Mouse (Mus musculus): ENCODE results near the gene Ghitm. TPM values are rescaled to one million over a fixed set of nuclear protein-coding genes. Genes with fewer than 3 reads are reported as not detected.
A peak's percentile ranks its signal among the peaks of the same experiment; 100 is the strongest.

Ghitm gene
- total and polyA plus RNA-seq, 2 experiments, result 161 to 240 TPM

GRCm38 (mm10) chr14:37134304-37135126, 557 bp downstream of the Ghitm start:
- TF ChIP-seq POLR2A (IDR thresholded peaks at IDR 0.05; ENCODE audit: extremely low read depth, insufficient read depth, low read length), result no peak
- TF ChIP-seq CTCF (IDR thresholded peaks at IDR 0.05; ENCODE audit: low read depth, low read length), result no peak
- Histone ChIP-seq H3K9ac (ENCODE audit: low read depth, low read length) (peak overlapping the region; percentile 87), H3K27ac (replicated peaks; ENCODE audit: insufficient read depth, low read depth, low read length) (peak overlapping the region; percentile 78), H3K4me3 (ENCODE audit: insufficient read depth, low read depth, low read length) (peak overlapping the region; percentile 88), H3K79me2 (ENCODE audit: control insufficient read depth, insufficient read depth, low read length) (peaks cover 5% of the 10 kb centered on the region; the same call in 1 of the 2 replicates), H3K4me1 (ENCODE audit: control insufficient read depth, insufficient read depth, low read length) (peaks cover 4% of the 10 kb centered on the region), H3K36me3 (ENCODE audit: control insufficient read depth, insufficient read depth, low read length) (peaks cover 26% of the 10 kb centered on the region), H3K27me3 (ENCODE audit: control insufficient read depth, insufficient read depth, low read length) (no peaks in the 10 kb centered on the region)
- WGBS, result under 1% methylated on average over 40 of the region's 40 CpGs
- DNase-seq (ENCODE audit: extremely low read depth, low read depth, low spot score), result peak; percentile 54

GRCm38 (mm10) chr14:37127652-37128051, 7.4 kb downstream of the Ghitm start:
- Histone ChIP-seq H3K27ac (replicated peaks; ENCODE audit: insufficient read depth, low read depth, low read length) (no peak overlapping the region), H3K4me3 (ENCODE audit: insufficient read depth, low read depth, low read length) (no peak overlapping the region), H3K9ac (ENCODE audit: low read depth, low read length) (no peak overlapping the region), H3K79me2 (ENCODE audit: control insufficient read depth, insufficient read depth, low read length) (no peaks in the 10 kb centered on the region), H3K36me3 (ENCODE audit: control insufficient read depth, insufficient read depth, low read length) (peaks cover 68% of the 10 kb centered on the region), H3K27me3 (ENCODE audit: control insufficient read depth, insufficient read depth, low read length) (no peaks in the 10 kb centered on the region), H3K4me1 (ENCODE audit: control insufficient read depth, insufficient read depth, low read length) (no peaks in the 10 kb centered on the region)
- DNase-seq (ENCODE audit: extremely low read depth, low read depth, low spot score), result peak; percentile 44
- WGBS, result 50% methylated on average over 4 of the region's 4 CpGs
- TF ChIP-seq CTCF (IDR thresholded peaks at IDR 0.05; ENCODE audit: low read depth, low read length) (peak; percentile 39), POLR2A (IDR thresholded peaks at IDR 0.05; ENCODE audit: extremely low read depth, insufficient read depth, low read length) (no peak)

DNA sequence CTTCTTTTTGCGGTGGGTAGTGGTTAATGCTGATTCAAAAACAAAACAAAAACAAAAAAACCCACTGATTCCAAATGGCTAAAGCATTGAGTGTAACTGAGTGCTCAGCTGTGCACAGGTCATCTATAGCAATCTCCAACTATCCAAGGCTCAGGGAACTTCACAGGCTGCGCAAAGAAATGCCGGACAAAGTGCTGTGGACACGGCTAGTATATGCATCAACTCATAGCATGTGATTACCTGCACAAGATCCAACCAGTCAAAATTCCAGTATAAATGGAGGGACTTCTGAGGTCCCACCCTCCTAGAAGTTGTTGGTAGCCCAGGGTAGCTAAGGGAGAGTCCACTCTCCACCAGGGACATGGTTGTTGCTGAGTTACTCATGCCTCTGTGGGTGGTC, 15.8 kb downstream of the Ghitm start:
- Histone ChIP-seq H3K4me1 (ENCODE audit: control insufficient read depth, insufficient read depth, low read length) (no peaks in the 10 kb centered on the region), H3K27ac (replicated peaks; ENCODE audit: insufficient read depth, low read depth, low read length) (no peak overlapping the region), H3K9ac (ENCODE audit: low read depth, low read length) (no peak overlapping the region), H3K4me3 (ENCODE audit: insufficient read depth, low read depth, low read length) (no peak overlapping the region), H3K36me3 (ENCODE audit: control insufficient read depth, insufficient read depth, low read length) (peaks cover 33% of the 10 kb centered on the region), H3K79me2 (ENCODE audit: control insufficient read depth, insufficient read depth, low read length) (no peaks in the 10 kb centered on the region), H3K27me3 (ENCODE audit: control insufficient read depth, insufficient read depth, low read length) (no peaks in the 10 kb centered on the region)
- TF ChIP-seq POLR2A (IDR thresholded peaks at IDR 0.05; ENCODE audit: extremely low read depth, insufficient read depth, low read length), result no peak
- DNase-seq (ENCODE audit: extremely low read depth, low read depth, low spot score), result no peak
- 97% methylated on average over 4 of the region's 4 CpGs for WGBS

DNA sequence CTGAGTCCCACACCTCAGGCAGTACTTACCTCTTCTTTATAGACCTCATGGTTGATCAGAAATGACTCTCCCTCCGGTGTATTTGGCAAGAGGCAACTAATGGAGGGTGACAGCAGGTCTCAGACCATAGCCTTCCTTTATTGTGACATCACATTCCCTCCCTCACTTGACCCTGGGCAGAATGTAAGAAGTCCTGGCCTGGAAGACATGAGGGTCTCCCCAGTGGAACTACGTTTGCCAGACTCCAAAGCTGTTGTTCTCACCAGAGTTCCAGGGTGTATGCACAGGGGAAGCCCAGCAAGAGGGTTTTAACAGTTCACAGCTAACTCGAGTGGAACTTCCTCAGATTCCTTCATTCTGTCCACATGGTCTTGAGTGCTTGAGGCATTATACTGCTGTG, 21.1 kb downstream of the Ghitm start, which contains the start of gene 2610528A11Rik:
Gene 2610528A11Rik, minus strand, starts transcription at position 101 of the 400 bp plus-strand sequence.
- TF ChIP-seq CTCF (IDR thresholded peaks at IDR 0.05; ENCODE audit: low read depth, low read length) (no peak), POLR2A (IDR thresholded peaks at IDR 0.05; ENCODE audit: extremely low read depth, insufficient read depth, low read length) (no peak)
- Histone ChIP-seq H3K4me1 (ENCODE audit: control insufficient read depth, insufficient read depth, low read length) (no peaks in the 10 kb centered on the region), H3K79me2 (ENCODE audit: control insufficient read depth, insufficient read depth, low read length) (no peaks in the 10 kb centered on the region), H3K4me3 (ENCODE audit: insufficient read depth, low read depth, low read length) (no peak within 1 kb of the TSS), H3K36me3 (ENCODE audit: control insufficient read depth, insufficient read depth, low read length) (no peaks in the 10 kb centered on the region; the same call in 1 of the 2 replicates), H3K9ac (ENCODE audit: low read depth, low read length) (no peak within 1 kb of the TSS), H3K27me3 (ENCODE audit: control insufficient read depth, insufficient read depth, low read length) (no peaks in the 10 kb centered on the region), H3K27ac (replicated peaks; ENCODE audit: insufficient read depth, low read depth, low read length) (no peak within 1 kb of the TSS)
- 52% methylated on average over 3 of the region's 3 CpGs for WGBS
- no peak for DNase-seq (ENCODE audit: extremely low read depth, low read depth, low spot score)

DNA sequence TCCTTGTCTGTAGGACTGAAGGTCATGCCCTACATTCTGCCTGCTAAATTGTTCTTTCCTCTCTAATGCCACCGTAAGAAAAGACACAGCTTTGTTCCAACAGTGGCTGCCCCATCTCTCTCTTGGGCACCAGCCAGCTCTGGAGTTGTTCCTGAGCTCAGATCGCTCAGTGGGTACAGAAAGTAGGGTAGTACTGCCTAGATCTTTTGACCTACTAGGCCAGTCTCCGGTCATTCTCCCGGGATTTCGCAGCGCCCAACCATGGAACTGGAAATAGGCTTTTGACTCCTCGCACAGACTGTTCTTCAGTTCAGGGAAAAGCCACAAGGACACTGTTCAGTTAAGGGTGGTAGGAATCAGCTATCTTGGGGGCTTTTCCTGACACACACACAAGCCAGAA, 22.1 kb downstream of the Ghitm start:
- H3K36me3 ChIP-seq (ENCODE audit: control insufficient read depth, insufficient read depth, low read length), result no peaks in the 10 kb centered on the region; the same call in 1 of the 2 replicates
- no peak for TF ChIP-seq CTCF (IDR thresholded peaks at IDR 0.05; ENCODE audit: low read depth, low read length)
- TF ChIP-seq POLR2A (IDR thresholded peaks at IDR 0.05; ENCODE audit: extremely low read depth, insufficient read depth, low read length), result no peak
- no peaks in the 10 kb centered on the region for H3K27me3 ChIP-seq (ENCODE audit: control insufficient read depth, insufficient read depth, low read length)
- H3K27ac ChIP-seq (replicated peaks; ENCODE audit: insufficient read depth, low read depth, low read length), result no peak overlapping the region
- no peaks in the 10 kb centered on the region for H3K4me1 ChIP-seq (ENCODE audit: control insufficient read depth, insufficient read depth, low read length)
- DNase-seq (ENCODE audit: extremely low read depth, low read depth, low spot score), result no peak
- H3K9ac ChIP-seq (ENCODE audit: low read depth, low read length), result no peak overlapping the region
- H3K4me3 ChIP-seq (ENCODE audit: insufficient read depth, low read depth, low read length), result no peak overlapping the region
- 89% methylated on average over 7 of the region's 7 CpGs for WGBS
- H3K79me2 ChIP-seq (ENCODE audit: control insufficient read depth, insufficient read depth, low read length), result no peaks in the 10 kb centered on the region

DNA sequence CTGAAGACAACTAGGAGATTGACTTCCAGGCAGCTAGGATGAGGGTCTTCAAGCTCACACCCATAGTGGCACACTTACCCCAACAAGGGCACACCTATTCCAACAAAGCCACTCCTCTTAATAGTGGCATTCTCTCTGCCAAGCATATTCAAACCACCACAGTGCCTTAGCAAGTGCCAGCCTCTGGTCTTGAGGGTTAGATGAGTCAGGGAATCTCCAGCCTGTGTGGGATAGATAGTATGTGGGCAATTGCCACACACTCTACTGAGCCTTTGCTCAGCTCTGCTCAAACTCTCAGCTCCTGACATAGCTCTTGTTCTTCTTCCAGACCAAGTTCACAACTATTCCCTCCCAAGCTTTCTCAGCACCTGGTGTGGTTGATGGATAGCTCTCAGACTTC, 23.7 kb downstream of the Ghitm start:
- DNase-seq (ENCODE audit: extremely low read depth, low read depth, low spot score), result no peak
- Histone ChIP-seq H3K79me2 (ENCODE audit: control insufficient read depth, insufficient read depth, low read length) (no peaks in the 10 kb centered on the region), H3K4me1 (ENCODE audit: control insufficient read depth, insufficient read depth, low read length) (no peaks in the 10 kb centered on the region), H3K27ac (replicated peaks; ENCODE audit: insufficient read depth, low read depth, low read length) (no peak overlapping the region), H3K4me3 (ENCODE audit: insufficient read depth, low read depth, low read length) (no peak overlapping the region), H3K36me3 (ENCODE audit: control insufficient read depth, insufficient read depth, low read length) (no peaks in the 10 kb centered on the region), H3K9ac (ENCODE audit: low read depth, low read length) (no peak overlapping the region), H3K27me3 (ENCODE audit: control insufficient read depth, insufficient read depth, low read length) (no peaks in the 10 kb centered on the region)
- TF ChIP-seq CTCF (IDR thresholded peaks at IDR 0.05; ENCODE audit: low read depth, low read length) (no peak), POLR2A (IDR thresholded peaks at IDR 0.05; ENCODE audit: extremely low read depth, insufficient read depth, low read length) (no peak)

Measured in liver, adult 2 months (tissue).